Mouse (Mus musculus): ENCODE data around the gene Iars2. TPM values are rescaled to one million over a fixed set of nuclear protein-coding genes. Genes with fewer than 3 reads are reported as not detected.

Gene Iars2
- polyA plus RNA-seq (2016; fragmentation: Nextera tagmentation; extraction: Ambion mirVana), result 23.9 and 25.7 TPM in 2 replicates

DNA sequence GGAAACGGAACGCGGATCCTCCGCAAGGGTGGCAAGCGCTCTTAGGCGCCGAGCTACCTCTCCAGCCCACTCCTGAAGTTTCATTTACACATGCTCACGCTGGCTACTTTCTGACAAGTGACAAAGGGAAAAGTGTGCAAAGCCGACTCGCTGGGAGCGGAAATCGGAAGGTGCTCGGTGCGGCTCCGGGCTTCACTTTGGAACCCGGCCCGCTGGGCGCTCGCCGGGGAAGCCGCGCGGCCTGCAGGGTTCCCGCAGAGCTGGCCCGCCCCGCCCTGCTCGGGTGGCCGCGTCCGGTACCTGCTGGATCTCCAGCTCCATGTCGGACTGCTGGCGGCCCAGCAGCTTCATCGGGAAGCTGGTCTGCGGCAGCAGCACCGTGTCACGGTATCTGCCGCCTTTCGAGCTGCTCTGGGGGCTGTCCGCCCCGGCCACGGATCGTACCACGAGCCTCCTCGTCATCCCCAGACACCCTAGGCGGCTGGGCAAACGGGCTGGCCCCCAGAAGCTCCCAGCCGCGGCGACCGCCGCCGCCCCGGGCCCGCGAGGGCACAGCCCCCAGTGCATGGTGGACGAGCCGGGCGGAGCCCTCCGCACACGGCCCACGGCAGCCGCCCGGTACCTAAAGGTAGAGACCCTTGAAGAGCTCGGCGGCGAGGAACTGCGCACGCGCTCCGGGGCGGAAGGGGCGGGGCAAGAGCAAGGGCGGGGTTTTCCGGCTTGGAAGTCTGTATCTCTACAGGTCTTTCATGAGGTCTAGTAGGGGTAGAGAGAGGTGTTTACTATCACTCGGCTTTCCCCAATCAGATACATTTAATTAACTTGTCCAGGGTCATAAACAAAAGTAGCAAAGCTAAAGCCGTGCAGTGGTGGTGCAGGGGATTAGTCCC lies at the start of gene Iars2:
Iars2 (minus strand) TSS at position 676 of the 890 bp plus-strand sequence.
- H3K4me3 ChIP-seq, result peak within 1 kb of the TSS; percentile 91
- H3K36me3 ChIP-seq, result peaks cover 25% of the 10 kb centered on the region
- H3K27me3 ChIP-seq, result no peaks in the 10 kb centered on the region
- no peaks in the 10 kb centered on the region for H3K9me3 ChIP-seq
- peaks cover 28% of the 10 kb centered on the region for H3K4me1 ChIP-seq
- peak within 1 kb of the TSS; percentile 83 for H3K4me2 ChIP-seq (replicated peaks)
- WGBS, result under 1% methylated on average over 76 of the region's 76 CpGs
- peak within 1 kb of the TSS; percentile 91 for H3K27ac ChIP-seq (replicated peaks)
- H3K9ac ChIP-seq (replicated peaks), result peak within 1 kb of the TSS; percentile 90
- ATAC-seq (ENCODE audit: low FRiP score, low read depth), result peak; percentile 87

DNA sequence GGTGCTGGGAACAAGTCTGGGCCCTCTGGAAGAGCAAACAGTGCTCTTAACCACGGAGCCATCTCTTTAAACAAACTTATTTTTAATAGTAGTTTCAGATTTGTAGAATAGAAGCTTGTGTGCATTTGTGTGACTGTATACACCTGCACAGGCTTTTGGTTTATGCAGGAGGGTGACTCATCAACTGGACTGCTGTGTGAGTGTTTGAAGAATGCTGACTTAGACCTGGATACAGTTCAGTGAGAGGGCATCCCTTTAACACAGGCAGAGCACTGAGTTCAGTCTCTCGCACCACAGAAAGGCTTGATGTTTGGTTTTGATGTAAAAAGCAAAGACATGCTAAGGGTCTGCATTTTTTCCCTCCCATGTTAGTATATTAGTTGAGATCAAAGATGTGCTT lies 48.2 kb upstream of the Iars2 start:
- ATAC-seq (ENCODE audit: low FRiP score, low read depth), result no peak
- Histone ChIP-seq H3K9ac (replicated peaks) (no peak overlapping the region), H3K27me3 (no peaks in the 10 kb centered on the region), H3K4me2 (replicated peaks) (no peak overlapping the region), H3K9me3 (no peaks in the 10 kb centered on the region), H3K36me3 (peaks cover 85% of the 10 kb centered on the region), H3K27ac (replicated peaks) (no peak overlapping the region), H3K4me1 (no peaks in the 10 kb centered on the region), H3K4me3 (no peak overlapping the region)
- WGBS, result 94% methylated on average over 2 of the region's 2 CpGs

DNA sequence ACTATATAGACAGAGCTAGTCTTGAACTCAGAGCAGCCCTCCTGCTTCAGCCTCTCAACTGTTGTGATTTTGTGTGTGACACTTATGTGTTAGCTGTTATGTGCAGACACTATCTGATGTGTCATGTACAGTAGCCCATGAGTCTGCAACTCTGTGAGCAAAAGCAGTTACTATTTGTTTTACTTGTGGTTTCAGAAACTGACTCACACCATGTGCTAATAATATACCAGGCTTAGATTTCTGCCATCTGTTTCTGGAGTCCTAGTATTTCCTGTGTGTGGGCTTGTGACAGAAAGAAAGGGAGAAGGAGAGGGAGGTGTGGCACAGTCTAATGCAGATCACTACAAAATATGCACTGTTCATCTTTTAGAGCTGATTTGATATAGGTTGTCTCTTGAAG lies 47.2 kb upstream of the Iars2 start:
- H3K27me3 ChIP-seq, result no peaks in the 10 kb centered on the region
- H3K9me3 ChIP-seq, result no peaks in the 10 kb centered on the region
- H3K4me3 ChIP-seq, result no peak overlapping the region
- H3K9ac ChIP-seq (replicated peaks), result no peak overlapping the region
- peaks cover 88% of the 10 kb centered on the region for H3K36me3 ChIP-seq
- no peaks in the 10 kb centered on the region for H3K4me1 ChIP-seq
- H3K27ac ChIP-seq (replicated peaks), result no peak overlapping the region
- no peak overlapping the region for H3K4me2 ChIP-seq (replicated peaks)
- no peak for ATAC-seq (ENCODE audit: low FRiP score, low read depth)

DNA sequence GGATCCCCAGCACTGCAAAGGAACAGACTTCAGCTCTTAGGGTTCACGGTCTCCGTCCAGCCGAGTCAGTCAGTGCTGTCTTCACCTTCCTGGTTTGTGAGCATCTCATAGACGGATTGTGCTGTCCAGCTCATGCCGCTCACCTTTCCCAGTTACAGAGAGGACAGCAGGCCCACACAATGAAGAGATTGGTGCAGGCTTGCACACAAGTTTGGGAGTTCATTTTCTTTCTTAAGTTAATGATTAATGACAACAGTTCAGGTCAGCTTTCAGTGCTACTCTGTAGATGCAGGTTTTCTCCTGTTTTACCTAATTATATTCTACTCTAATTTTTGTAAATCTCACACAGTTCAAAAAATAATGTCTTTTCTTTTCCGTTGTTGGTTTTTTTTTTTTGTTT lies 40.8 kb upstream of the Iars2 start:
- Histone ChIP-seq H3K9ac (replicated peaks) (no peak overlapping the region), H3K27ac (replicated peaks) (no peak overlapping the region), H3K9me3 (no peaks in the 10 kb centered on the region), H3K36me3 (peaks cover 56% of the 10 kb centered on the region), H3K4me2 (replicated peaks) (no peak overlapping the region), H3K27me3 (no peaks in the 10 kb centered on the region), H3K4me3 (no peak overlapping the region), H3K4me1 (0 out of 2 replicates have a peak, but pooled peaks cover 6% of the 10 kb centered on the region)
- WGBS, result 99% methylated on average over 6 of the region's 6 CpGs
- no peak for ATAC-seq (ENCODE audit: low FRiP score, low read depth)

DNA sequence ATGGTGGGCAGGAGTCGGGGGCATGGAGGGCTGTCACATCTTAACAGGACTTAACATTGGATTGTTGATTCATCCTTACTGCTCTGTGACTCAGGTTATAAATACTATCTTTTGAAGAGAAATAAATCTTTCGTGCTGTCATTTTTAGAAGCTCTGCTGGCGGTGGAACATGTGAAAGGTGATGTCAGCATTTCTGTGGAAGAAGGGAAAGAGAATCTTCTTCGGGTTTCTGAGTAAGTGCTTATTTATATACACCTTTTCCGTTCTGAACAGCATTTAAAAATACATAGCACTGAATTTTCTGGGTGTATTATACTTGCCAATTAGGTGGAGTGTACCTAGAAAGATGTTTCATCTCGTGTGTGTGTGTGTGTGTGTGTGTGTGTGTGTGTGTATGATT lies 38.2 kb upstream of the Iars2 start:
- Histone ChIP-seq H3K9ac (replicated peaks) (no peak overlapping the region), H3K9me3 (no peaks in the 10 kb centered on the region), H3K27ac (replicated peaks) (no peak overlapping the region), H3K27me3 (no peaks in the 10 kb centered on the region), H3K4me1 (peaks cover 16% of the 10 kb centered on the region), H3K36me3 (peaks cover 35% of the 10 kb centered on the region), H3K4me2 (replicated peaks) (no peak overlapping the region), H3K4me3 (no peak overlapping the region)
- no peak for ATAC-seq (ENCODE audit: low FRiP score, low read depth)
- WGBS, result 89% methylated on average over 6 of the region's 6 CpGs

DNA sequence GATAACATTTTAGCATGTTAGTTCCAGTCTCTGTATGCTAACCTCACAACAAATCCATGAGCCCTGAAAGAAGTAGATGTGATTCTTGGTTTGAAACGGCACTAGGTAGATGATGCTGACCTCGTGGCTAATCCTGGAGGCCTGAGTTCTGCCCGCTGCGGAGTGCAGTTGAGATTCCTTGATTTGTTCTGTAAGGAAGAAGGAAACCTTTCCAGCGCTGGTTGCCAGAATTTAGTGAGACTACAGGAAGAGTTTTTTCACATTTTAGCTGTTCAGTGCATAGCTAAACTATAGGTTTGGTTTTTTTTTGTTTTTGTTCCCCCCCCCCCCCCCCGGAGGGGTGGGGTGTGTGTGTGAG lies 35.0 kb upstream of the Iars2 start:
- Histone ChIP-seq H3K4me1 (peaks cover 22% of the 10 kb centered on the region), H3K9ac (replicated peaks) (peak overlapping the region; percentile 70; the same call in 1 of the 2 replicates), H3K4me3 (peak overlapping the region; percentile 97), H3K27me3 (no peaks in the 10 kb centered on the region), H3K4me2 (replicated peaks) (peak overlapping the region; percentile 68), H3K9me3 (no peaks in the 10 kb centered on the region), H3K36me3 (0 out of 2 replicates have a peak, but pooled peaks cover 8% of the 10 kb centered on the region), H3K27ac (replicated peaks) (no peak overlapping the region)
- no peak for ATAC-seq (ENCODE audit: low FRiP score, low read depth)
- 48% methylated on average over 6 of the region's 6 CpGs for WGBS

DNA sequence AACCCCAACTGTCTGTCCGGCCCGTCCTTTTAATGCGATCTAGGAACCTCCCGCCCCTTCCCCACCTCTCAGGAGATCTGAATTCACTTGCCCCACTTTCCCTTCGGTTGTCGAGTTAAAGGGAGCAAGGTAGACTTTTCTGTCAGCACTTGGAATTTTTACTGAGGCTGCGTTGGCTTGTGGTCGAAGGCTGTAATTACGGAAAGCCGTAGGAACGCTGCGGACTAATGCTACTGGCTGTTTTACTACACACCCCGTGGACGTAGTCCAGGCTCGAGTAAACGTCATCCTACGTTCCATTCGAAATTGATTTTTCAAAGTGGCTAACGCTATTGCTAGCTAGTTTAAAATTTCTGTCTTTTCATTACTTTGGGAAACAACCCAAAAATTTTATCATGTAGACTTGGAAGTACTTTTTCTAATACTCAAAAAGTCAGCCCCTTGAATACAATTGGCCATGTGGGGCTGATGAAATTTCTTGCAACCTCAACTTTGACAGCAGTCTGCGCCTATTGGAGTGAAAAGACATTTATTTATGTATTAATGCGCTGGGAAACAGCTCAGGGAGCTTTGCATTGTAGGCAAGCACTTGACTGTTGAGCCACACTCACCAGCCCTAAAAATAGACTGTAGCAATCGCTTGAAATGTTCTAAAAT lies 34.5 kb upstream of the Iars2 start:
- peak overlapping the region; percentile 68 for H3K4me2 ChIP-seq (replicated peaks)
- no peaks in the 10 kb centered on the region for H3K9me3 ChIP-seq
- H3K27ac ChIP-seq (replicated peaks), result peak overlapping the region; percentile 88
- peak; percentile 47 for ATAC-seq (ENCODE audit: low FRiP score, low read depth)
- H3K27me3 ChIP-seq, result no peaks in the 10 kb centered on the region
- 0 out of 2 replicates have a peak, but pooled peaks cover 8% of the 10 kb centered on the region for H3K36me3 ChIP-seq
- peaks cover 22% of the 10 kb centered on the region for H3K4me1 ChIP-seq
- H3K9ac ChIP-seq (replicated peaks), result peak overlapping the region; percentile 70
- WGBS, result 5% methylated on average over 22 of the region's 22 CpGs
- H3K4me3 ChIP-seq, result peak overlapping the region; percentile 97

DNA sequence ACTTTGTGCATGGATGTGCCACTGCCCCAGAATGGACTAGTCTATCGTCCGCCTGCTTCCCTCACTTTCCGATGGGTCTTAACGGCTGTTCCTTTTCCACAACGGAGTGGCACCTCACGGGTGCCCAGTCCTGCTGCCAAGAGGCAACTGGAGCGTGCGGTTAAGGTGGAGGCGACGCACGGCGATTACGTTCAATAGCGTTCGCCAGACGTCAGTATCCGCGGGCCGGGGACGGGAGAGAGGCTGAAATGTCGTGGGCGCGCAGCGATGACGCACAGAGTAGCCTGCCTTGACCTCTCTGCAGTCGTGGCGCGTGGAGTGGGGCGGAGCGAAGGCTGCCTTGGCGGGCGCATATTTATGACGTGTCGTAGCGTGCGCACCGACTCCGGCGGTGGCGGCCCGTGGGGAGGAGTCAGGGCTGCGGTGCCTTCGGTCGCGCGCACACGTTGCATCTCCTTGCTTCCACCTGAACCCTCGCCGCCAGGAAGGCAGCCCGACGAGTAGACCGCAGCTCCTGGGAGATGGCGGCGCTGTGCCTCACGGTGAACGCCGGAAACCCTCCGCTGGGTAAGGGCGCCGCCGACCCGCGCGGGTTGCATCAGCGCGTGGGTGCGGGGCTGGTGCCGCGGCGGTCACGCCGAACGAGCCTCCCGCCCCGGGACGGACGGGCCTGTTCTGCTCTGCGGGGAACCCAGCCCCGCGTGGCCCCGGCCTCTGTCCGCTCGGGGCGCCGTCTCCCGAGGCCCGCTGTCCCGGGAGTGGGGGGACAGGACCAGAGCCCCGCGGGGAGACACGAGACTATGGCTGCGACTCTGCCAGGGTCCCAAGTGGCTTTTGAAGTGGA lies 33.7 kb upstream of the Iars2 start, which contains the start of gene Eprs:
Eprs (plus strand) TSS at position 368 of the 844 bp plus-strand sequence.
- under 1% methylated on average over 90 of the region's 92 CpGs for WGBS
- H3K36me3 ChIP-seq, result peaks cover 10% of the 10 kb centered on the region
- peaks cover 22% of the 10 kb centered on the region for H3K4me1 ChIP-seq
- no peaks in the 10 kb centered on the region for H3K27me3 ChIP-seq
- H3K9ac ChIP-seq (replicated peaks), result peak within 1 kb of the TSS; percentile 70
- peak within 1 kb of the TSS; percentile 88 for H3K27ac ChIP-seq (replicated peaks)
- H3K4me3 ChIP-seq, result peak within 1 kb of the TSS; percentile 97
- no peaks in the 10 kb centered on the region for H3K9me3 ChIP-seq
- peak; percentile 96 for ATAC-seq (ENCODE audit: low FRiP score, low read depth)
- peak within 1 kb of the TSS; percentile 68 for H3K4me2 ChIP-seq (replicated peaks)

DNA sequence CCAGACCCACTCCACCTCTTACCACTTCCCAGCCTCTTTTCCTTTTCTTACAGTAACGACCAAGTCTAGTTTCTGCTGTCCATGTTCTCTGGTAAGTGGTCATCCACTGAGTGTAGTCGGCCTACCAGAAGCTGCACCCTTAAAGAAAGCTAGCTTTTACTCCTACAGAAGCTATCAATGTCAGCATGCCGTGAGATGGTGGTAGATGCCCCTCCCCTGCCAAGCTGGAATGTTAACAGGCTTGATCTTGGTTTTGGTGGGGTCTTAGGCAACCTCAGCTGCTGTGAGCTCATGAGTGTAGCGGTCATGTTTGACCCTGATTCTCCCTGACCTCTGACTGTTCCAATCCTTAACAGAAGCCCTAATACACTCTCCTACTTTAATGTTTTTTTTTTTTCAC lies 29.0 kb upstream of the Iars2 start:
- ATAC-seq (ENCODE audit: low FRiP score, low read depth), result no peak
- Histone ChIP-seq H3K4me1 (peaks cover 7% of the 10 kb centered on the region; the same call in 1 of the 2 replicates), H3K27me3 (no peaks in the 10 kb centered on the region), H3K27ac (replicated peaks) (no peak overlapping the region), H3K9me3 (no peaks in the 10 kb centered on the region), H3K4me2 (replicated peaks) (no peak overlapping the region), H3K4me3 (no peak overlapping the region), H3K36me3 (peaks cover 42% of the 10 kb centered on the region), H3K9ac (replicated peaks) (no peak overlapping the region)
- 87% methylated on average over 4 of the region's 4 CpGs for WGBS

DNA sequence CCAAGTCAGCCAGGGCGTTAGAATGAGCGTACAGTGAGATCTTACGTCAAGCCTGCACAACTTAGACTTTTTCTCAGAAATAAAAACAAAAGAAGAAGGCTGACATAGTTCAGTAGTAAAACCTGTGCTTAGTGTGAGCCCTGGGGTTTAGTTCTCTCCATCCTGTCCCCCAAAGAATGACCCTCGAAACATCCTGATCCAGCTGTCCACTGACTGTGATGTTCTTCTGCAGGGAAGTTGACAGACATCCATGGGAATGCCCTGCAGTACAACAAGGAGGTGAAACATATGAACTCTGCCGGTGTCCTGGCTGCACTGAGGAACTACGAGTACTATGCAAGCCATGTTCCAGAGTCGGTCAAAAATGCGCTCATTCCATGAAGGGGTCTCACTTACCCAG lies 27.1 kb upstream of the Iars2 start:
- WGBS, result 96% methylated on average over 8 of the region's 8 CpGs
- no peak overlapping the region for H3K9ac ChIP-seq (replicated peaks)
- H3K4me1 ChIP-seq, result no peaks in the 10 kb centered on the region
- no peak overlapping the region for H3K4me3 ChIP-seq
- H3K9me3 ChIP-seq, result no peaks in the 10 kb centered on the region
- no peak for ATAC-seq (ENCODE audit: low FRiP score, low read depth)
- H3K4me2 ChIP-seq (replicated peaks), result no peak overlapping the region
- no peak overlapping the region for H3K27ac ChIP-seq (replicated peaks)
- H3K27me3 ChIP-seq, result no peaks in the 10 kb centered on the region
- peaks cover 55% of the 10 kb centered on the region for H3K36me3 ChIP-seq

DNA sequence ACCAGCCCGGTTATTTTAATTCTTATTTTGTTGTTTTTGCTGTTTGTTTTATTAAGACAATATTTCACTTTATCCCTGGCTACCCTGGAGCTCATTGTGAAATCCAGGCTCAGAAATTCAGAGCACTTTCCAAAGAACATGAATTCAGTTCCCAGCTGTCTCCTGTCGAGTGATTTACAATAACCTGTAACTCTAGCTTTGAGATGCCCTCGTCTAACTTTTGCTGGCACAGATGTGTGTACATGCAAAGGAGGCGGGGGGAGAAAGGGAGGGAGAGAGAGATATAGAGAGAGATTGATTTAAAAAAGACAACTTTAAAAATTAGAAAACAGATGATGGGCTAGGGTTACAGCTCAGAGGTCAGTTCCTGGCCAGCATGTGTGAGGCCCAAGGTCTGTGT lies 25.5 kb upstream of the Iars2 start:
- no peaks in the 10 kb centered on the region for H3K4me1 ChIP-seq
- no peaks in the 10 kb centered on the region for H3K27me3 ChIP-seq
- H3K36me3 ChIP-seq, result peaks cover 70% of the 10 kb centered on the region
- H3K9me3 ChIP-seq, result no peaks in the 10 kb centered on the region
- no peak for ATAC-seq (ENCODE audit: low FRiP score, low read depth)
- no peak overlapping the region for H3K27ac ChIP-seq (replicated peaks)
- H3K4me3 ChIP-seq, result no peak overlapping the region
- H3K4me2 ChIP-seq (replicated peaks), result no peak overlapping the region
- 93% methylated on average over 4 of the region's 4 CpGs for whole genome bisulfite sequencing
- H3K9ac ChIP-seq (replicated peaks), result no peak overlapping the region

Measured in midbrain, embryonic 12.5 days (tissue).